Mouse (Mus musculus) MEL (cell line): Measurements from ENCODE around the gene Rprd1b.

Experiments
- KAT2A ChIP-seq: conservative IDR thresholded peaks from 2 replicates; pipeline ENCODE4 v1.6.1; 2012; ENCODE audit warnings: low read depth, low read length, improper control_type of control experiment, inconsistent platforms
- SIN3A ChIP-seq: IDR thresholded peaks from 2 replicates; pipeline ENCODE4 v1.6.1; 2012; ENCODE audit warnings: low read length, improper control_type of control experiment, inconsistent platforms

DNA sequence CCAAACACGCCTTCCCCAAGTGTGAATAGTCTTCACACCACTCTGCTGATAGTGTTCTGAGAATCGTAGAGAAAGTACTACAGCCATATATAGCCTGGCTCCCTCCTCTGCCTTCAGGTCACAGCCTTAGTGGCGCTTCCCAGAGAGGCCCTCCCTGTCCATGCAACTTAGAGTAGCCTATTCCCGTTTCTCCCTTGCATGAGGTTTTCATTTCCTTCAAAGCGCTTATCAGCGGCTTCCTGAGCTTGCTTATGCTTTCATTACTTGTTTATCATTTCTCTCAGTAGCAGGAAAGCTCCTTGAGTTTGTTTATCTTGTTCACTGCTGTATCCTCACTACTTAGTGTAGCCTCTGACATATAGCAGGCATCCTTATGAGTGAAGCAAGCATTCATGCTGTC lies 23.7 kb upstream of the Rprd1b start:
- TF ChIP-seq KAT2A = no peak
- TF ChIP-seq SIN3A = no peak
